Mouse (Mus musculus): Measurements from ENCODE around the gene Sost. TPM values are rescaled to one million over a fixed set of nuclear protein-coding genes. Genes with fewer than 3 reads are reported as not detected.

Sost gene
- polyA plus RNA-seq, 1 experiment, result 3.1 TPM

GRCm38 (mm10) chr11:101984054-101985025 lies 17.5 kb upstream of the Sost start, which contains the start of gene Cfap97d1:
TSS of gene Cfap97d1 (plus strand) at chr11:101984279.
- H3K27me3 ChIP-seq (ENCODE audit: control insufficient read depth, insufficient read depth, low read length), result peaks cover 8% of the 10 kb centered on the region; the same call in 1 of the 2 replicates
- peak; percentile 21 for DNase-seq
- no peaks in the 10 kb centered on the region for H3K36me3 ChIP-seq (ENCODE audit: control insufficient read depth, insufficient read depth, low read length)
- peak within 1 kb of the TSS; percentile 28 for H3K4me3 ChIP-seq (ENCODE audit: control insufficient read depth, insufficient read depth, low read length)
- WGBS, result 1% methylated on average over 71 of the region's 71 CpGs
- H3K27ac ChIP-seq (ENCODE audit: control insufficient read depth, insufficient read depth, low read length), result no peak within 1 kb of the TSS
- 0 out of 2 replicates have a peak, but pooled peaks cover 3% of the 10 kb centered on the region for H3K4me1 ChIP-seq (replicated peaks; ENCODE audit: control insufficient read depth, insufficient read depth, low read length)
- no peak for TF ChIP-seq CTCF (IDR thresholded peaks at IDR 0.05; ENCODE audit: borderline replicate concordance, control insufficient read depth, extremely low read depth, insufficient read depth, low read length, poor library complexity)
- TF ChIP-seq POLR2A (IDR thresholded peaks at IDR 0.05; ENCODE audit: control insufficient read depth, extremely low read depth, insufficient read depth, low read length, poor library complexity), result no peak

DNA sequence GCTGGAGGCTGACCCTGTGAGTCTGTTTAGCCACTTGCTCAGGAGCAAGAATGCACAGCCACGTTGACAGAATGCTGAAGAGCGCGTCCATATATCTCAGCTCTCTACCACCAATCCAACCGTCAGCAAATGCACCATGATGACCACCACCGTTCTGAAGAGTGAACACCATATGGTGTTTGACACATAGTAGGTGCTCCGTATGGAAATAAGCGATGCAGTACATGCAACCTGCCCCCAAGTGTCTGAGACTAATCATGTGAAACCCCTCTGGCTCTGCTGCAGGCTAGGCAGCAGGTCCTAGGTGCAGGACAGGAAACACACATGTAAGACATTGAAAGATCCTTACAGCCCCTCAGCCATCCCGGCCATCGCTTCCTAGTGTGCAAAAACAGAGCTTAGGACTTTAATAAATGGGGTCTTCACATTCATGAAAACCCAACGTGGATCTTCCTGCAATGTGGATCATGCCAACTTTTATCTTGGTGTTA lies 16.7 kb upstream of the Sost start:
- no peak for DNase-seq
- Histone ChIP-seq H3K4me3 (ENCODE audit: control insufficient read depth, insufficient read depth, low read length) (no peak overlapping the region), H3K27me3 (ENCODE audit: control insufficient read depth, insufficient read depth, low read length) (peaks cover 8% of the 10 kb centered on the region; the same call in 1 of the 2 replicates), H3K36me3 (ENCODE audit: control insufficient read depth, insufficient read depth, low read length) (no peaks in the 10 kb centered on the region), H3K27ac (ENCODE audit: control insufficient read depth, insufficient read depth, low read length) (no peak overlapping the region), H3K4me1 (replicated peaks; ENCODE audit: control insufficient read depth, insufficient read depth, low read length) (0 out of 2 replicates have a peak, but pooled peaks cover 3% of the 10 kb centered on the region)
- 60% methylated on average over 10 of the region's 10 CpGs for WGBS
- no peak for TF ChIP-seq POLR2A (IDR thresholded peaks at IDR 0.05; ENCODE audit: control insufficient read depth, extremely low read depth, insufficient read depth, low read length, poor library complexity)
- no peak for TF ChIP-seq CTCF (IDR thresholded peaks at IDR 0.05; ENCODE audit: borderline replicate concordance, control insufficient read depth, extremely low read depth, insufficient read depth, low read length, poor library complexity)

DNA sequence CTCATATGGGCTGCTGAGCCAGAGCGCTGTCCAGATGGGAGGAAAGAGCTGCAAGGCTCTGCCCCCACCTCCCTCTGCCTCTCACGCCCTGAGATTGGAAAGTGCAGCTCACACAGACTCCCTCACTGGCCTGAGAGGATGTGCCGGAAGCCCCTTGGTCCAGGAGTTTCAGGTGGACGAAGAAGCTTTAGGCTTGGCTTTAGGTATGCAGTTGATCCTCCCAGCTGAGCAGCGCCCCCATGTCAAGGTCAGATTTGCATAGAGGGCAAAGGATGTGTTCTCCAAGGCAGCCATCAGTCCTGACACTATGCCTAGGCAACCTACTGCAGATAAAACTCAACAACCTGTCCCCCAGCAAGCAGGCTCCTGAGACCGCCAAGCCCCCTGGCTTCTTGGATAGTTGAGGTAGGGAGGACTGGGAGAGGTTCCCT lies 16.2 kb upstream of the Sost start:
- TF ChIP-seq POLR2A (IDR thresholded peaks at IDR 0.05; ENCODE audit: control insufficient read depth, extremely low read depth, insufficient read depth, low read length, poor library complexity) (no peak), CTCF (IDR thresholded peaks at IDR 0.05; ENCODE audit: borderline replicate concordance, control insufficient read depth, extremely low read depth, insufficient read depth, low read length, poor library complexity) (no peak)
- Histone ChIP-seq H3K27me3 (ENCODE audit: control insufficient read depth, insufficient read depth, low read length) (peaks cover 8% of the 10 kb centered on the region; the same call in 1 of the 2 replicates), H3K27ac (ENCODE audit: control insufficient read depth, insufficient read depth, low read length) (no peak overlapping the region), H3K4me1 (replicated peaks; ENCODE audit: control insufficient read depth, insufficient read depth, low read length) (0 out of 2 replicates have a peak, but pooled peaks cover 3% of the 10 kb centered on the region), H3K4me3 (ENCODE audit: control insufficient read depth, insufficient read depth, low read length) (no peak overlapping the region), H3K36me3 (ENCODE audit: control insufficient read depth, insufficient read depth, low read length) (no peaks in the 10 kb centered on the region)
- DNase-seq, result no peak
- WGBS, result 86% methylated on average over 6 of the region's 6 CpGs

DNA sequence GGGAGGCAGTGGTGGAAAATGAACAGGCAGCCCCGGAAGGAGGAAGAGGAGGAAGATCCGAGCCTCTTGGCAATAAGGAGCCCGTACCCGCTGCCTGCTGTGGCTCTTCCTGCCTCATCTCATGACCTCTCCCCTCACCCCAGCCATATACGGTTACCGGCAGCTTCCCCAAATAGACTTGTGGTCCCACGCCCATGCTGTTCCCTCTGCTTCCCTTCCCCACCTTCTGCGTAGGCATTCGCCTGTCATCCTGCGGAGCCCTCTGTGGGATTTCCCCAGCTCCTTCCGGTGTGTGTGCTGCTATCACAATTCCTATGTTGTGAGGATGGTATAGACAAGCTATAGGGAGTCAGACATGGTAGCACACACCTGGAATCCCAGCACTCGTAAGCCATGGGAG lies 15.0 kb upstream of the Sost start:
- Histone ChIP-seq H3K27me3 (ENCODE audit: control insufficient read depth, insufficient read depth, low read length) (peaks cover 8% of the 10 kb centered on the region; the same call in 1 of the 2 replicates), H3K36me3 (ENCODE audit: control insufficient read depth, insufficient read depth, low read length) (no peaks in the 10 kb centered on the region), H3K27ac (ENCODE audit: control insufficient read depth, insufficient read depth, low read length) (no peak overlapping the region), H3K4me3 (ENCODE audit: control insufficient read depth, insufficient read depth, low read length) (no peak overlapping the region), H3K4me1 (replicated peaks; ENCODE audit: control insufficient read depth, insufficient read depth, low read length) (0 out of 2 replicates have a peak, but pooled peaks cover 3% of the 10 kb centered on the region)
- no peak for DNase-seq
- WGBS, result 13% methylated on average over 12 of the region's 12 CpGs
- TF ChIP-seq POLR2A (IDR thresholded peaks at IDR 0.05; ENCODE audit: control insufficient read depth, extremely low read depth, insufficient read depth, low read length, poor library complexity) (no peak), CTCF (IDR thresholded peaks at IDR 0.05; ENCODE audit: borderline replicate concordance, control insufficient read depth, extremely low read depth, insufficient read depth, low read length, poor library complexity) (no peak)

GRCm38 (mm10) chr11:101980603-101981157 lies 13.9 kb upstream of the Sost start:
- WGBS, result 97% methylated on average over 9 of the region's 9 CpGs
- H3K36me3 ChIP-seq (ENCODE audit: control insufficient read depth, insufficient read depth, low read length), result no peaks in the 10 kb centered on the region
- H3K4me1 ChIP-seq (replicated peaks; ENCODE audit: control insufficient read depth, insufficient read depth, low read length), result 0 out of 2 replicates have a peak, but pooled peaks cover 3% of the 10 kb centered on the region
- TF ChIP-seq POLR2A (IDR thresholded peaks at IDR 0.05; ENCODE audit: control insufficient read depth, extremely low read depth, insufficient read depth, low read length, poor library complexity) (no peak), CTCF (IDR thresholded peaks at IDR 0.05; ENCODE audit: borderline replicate concordance, control insufficient read depth, extremely low read depth, insufficient read depth, low read length, poor library complexity) (no peak)
- H3K4me3 ChIP-seq (ENCODE audit: control insufficient read depth, insufficient read depth, low read length), result no peak overlapping the region
- H3K27ac ChIP-seq (ENCODE audit: control insufficient read depth, insufficient read depth, low read length), result no peak overlapping the region
- H3K27me3 ChIP-seq (ENCODE audit: control insufficient read depth, insufficient read depth, low read length), result peaks cover 8% of the 10 kb centered on the region; the same call in 1 of the 2 replicates
- no peak for DNase-seq

DNA sequence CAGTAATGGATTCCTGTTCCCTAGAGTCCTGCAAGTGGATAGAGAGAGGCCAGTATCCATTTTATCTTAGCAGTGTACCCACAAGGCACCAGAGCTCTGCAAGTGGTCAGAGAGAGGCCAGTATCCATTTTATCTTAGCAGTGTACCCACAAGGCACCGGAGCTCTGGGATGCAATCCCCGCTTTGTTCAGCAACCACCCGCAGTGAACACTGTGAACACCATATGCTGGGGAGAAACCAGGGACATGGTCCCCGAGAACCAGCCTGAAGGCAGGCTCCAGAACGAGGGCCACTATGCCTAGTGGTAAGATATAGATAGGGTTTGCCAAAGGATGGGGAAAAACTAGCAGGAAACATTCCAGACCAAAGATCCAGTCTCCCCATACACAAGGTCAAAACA lies 12.3 kb upstream of the Sost start:
- TF ChIP-seq CTCF (IDR thresholded peaks at IDR 0.05; ENCODE audit: borderline replicate concordance, control insufficient read depth, extremely low read depth, insufficient read depth, low read length, poor library complexity) (no peak), POLR2A (IDR thresholded peaks at IDR 0.05; ENCODE audit: control insufficient read depth, extremely low read depth, insufficient read depth, low read length, poor library complexity) (no peak)
- H3K27ac ChIP-seq (ENCODE audit: control insufficient read depth, insufficient read depth, low read length), result no peak overlapping the region
- 90% methylated on average over 5 of the region's 5 CpGs for WGBS
- DNase-seq, result no peak
- peaks cover 7% of the 10 kb centered on the region; the same call in 1 of the 2 replicates for H3K27me3 ChIP-seq (ENCODE audit: control insufficient read depth, insufficient read depth, low read length)
- H3K4me3 ChIP-seq (ENCODE audit: control insufficient read depth, insufficient read depth, low read length), result no peak overlapping the region
- no peaks in the 10 kb centered on the region for H3K36me3 ChIP-seq (ENCODE audit: control insufficient read depth, insufficient read depth, low read length)
- H3K4me1 ChIP-seq (replicated peaks; ENCODE audit: control insufficient read depth, insufficient read depth, low read length), result 0 out of 2 replicates have a peak, but pooled peaks cover 2% of the 10 kb centered on the region

Measured in thymus, adult 2 months (tissue).